Mouse (Mus musculus) liver, adult 2 months (tissue): Measurements from ENCODE around the gene Ap3d1.
A peak's percentile ranks its signal among the peaks of the same experiment; 100 is the strongest.

Experiments used
- CTCF ChIP-seq: fragments of 200-500 bp; IDR thresholded peaks from 2 replicates; pipeline ENCODE4 v1.5.1; 2011; ENCODE audit warnings: low read depth, low read length, control low read depth
- POLR2A ChIP-seq: fragments of 200-500 bp; IDR thresholded peaks from 2 replicates; pipeline ENCODE4 v1.6.1; 2011; ENCODE audit warnings: low read length, control low read depth; ENCODE audit not compliant: insufficient read depth; ENCODE audit errors: extremely low read depth

DNA sequence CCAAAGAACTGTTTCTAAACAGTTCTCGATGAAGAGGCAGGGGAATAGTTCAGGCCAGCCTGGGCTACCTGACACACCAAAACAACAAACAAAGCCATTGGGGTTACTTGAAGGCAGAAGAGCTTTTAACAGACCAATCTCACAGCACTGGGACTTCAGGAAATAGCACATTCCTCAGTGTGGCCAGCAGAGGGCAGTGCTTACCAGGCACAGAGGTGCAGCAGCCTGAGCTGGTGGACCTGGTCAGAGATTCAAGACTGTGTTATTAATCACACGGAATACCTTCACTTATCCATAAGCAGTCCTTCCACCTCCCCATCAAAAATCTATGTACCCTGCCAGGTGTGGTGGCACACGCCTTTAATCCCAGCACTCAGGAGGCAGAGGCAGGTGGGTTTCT, 5.3 kb upstream of the Ap3d1 start:
- TF ChIP-seq CTCF (peak; percentile 99), POLR2A (no peak)
